8 mouse cellular contexts compared by ENCODE assay signal in genomic region chr3:121344951-121345642, GRCm38 (mm10). TPM values are rescaled to one million over a fixed set of nuclear protein-coding genes. Genes with fewer than 3 reads are reported as not detected.
DNase-seq lines count a peak whose midpoint lies in the region; ATAC-seq and TF ChIP-seq lines count a peak whose summit lies in the region.

No protein-coding gene starts in this region.

- WGBS in liver, postnatal 0 days (ENCODE audit: insufficient replicate concordance), result 18% methylated on average over 11 of the region's 11 CpGs

- H3K27ac ChIP-seq in embryonic fibroblast, embryonic 13.5 days (ENCODE audit: insufficient read depth, low read length), result peak overlapping the region; percentile 74
- H3K27ac ChIP-seq in liver, postnatal 0 days (ENCODE audit: low read depth), result peak overlapping the region; percentile 90

- ATAC-seq in liver, postnatal 0 days, result peak; percentile 35

- H3K36me3 ChIP-seq in liver, postnatal 0 days (replicated peaks; ENCODE audit: insufficient read depth, low read length), result no peaks in the 10 kb centered on the region

- peak; percentile 81 for DNase-seq in heart, adult 11 months
- DNase-seq in heart, postnatal 4 days, result no peak
- DNase-seq in B cell, adult 2 months, result peak; percentile 52 to 63
- DNase-seq in liver, postnatal 0 days, result peak; percentile 33
- DNase-seq in adrenal gland, adult 8-10 months, result no peak
- no peak for DNase-seq in left cerebral cortex, postnatal 36 days (ENCODE audit: low spot score in 2 of 2)
- no peak for DNase-seq in urinary bladder, postnatal 25 days (ENCODE audit: low spot score)

- intact Hi-C loops in left cerebral cortex, postnatal 36 days (cut with DNase I), result loop anchor here (5.0 kb wide), 1 partner anchor 82 kb away; the partner anchor contains the start of gene Cnn3

- H3K4me2 ChIP-seq in liver, postnatal 0 days (ENCODE audit: low read depth, low read length), result peak overlapping the region; percentile 39; the same call in 1 of the 2 replicates

- peaks cover 16% of the 10 kb centered on the region; the same call in 1 of the 2 replicates for H3K4me1 ChIP-seq in embryonic fibroblast, embryonic 13.5 days (ENCODE audit: control insufficient read depth, insufficient read depth, low read length)
- H3K4me1 ChIP-seq in liver, postnatal 0 days (ENCODE audit: insufficient read depth), result peaks cover 38% of the 10 kb centered on the region

- no peak for TF ChIP-seq CTCF in embryonic fibroblast, embryonic 13.5 days (IDR thresholded peaks at IDR 0.05; ENCODE audit: borderline replicate concordance, insufficient read depth, low read length)
- TF ChIP-seq CTCF in liver, postnatal 0 days (IDR thresholded peaks at IDR 0.05; ENCODE audit: low read depth), result no peak

- no peak for TF ChIP-seq EP300 in liver, postnatal 0 days (IDR thresholded peaks at IDR 0.05; ENCODE audit: low read depth)

- H3K9ac ChIP-seq in liver, postnatal 0 days (replicated peaks), result no peak overlapping the region; the same call in 1 of the 2 replicates

- no peak for TF ChIP-seq POLR2A in embryonic fibroblast, embryonic 13.5 days (IDR thresholded peaks at IDR 0.05; ENCODE audit: low read depth, low read length)

- H3K27me3 ChIP-seq in liver, postnatal 0 days (ENCODE audit: insufficient read depth, low read length), result no peaks in the 10 kb centered on the region

- H3K9me3 ChIP-seq in liver, postnatal 0 days (ENCODE audit: low read length), result no peaks in the 10 kb centered on the region

- H3K4me3 ChIP-seq in embryonic fibroblast, embryonic 13.5 days (ENCODE audit: insufficient read depth, low read length), result no peak overlapping the region
- H3K4me3 ChIP-seq in liver, postnatal 0 days (ENCODE audit: low read depth, low read length), result no peak overlapping the region

RNA-seq across cellular contexts. Expression of gene Alg14, which starts 53.5 kb away (rescaled TPM):
- total RNA-seq in heart, postnatal 4 days (2021), result 10 to 100 TPM; 21.9 to 24.7 TPM
- 34.8 and 49.0 TPM in 2 replicates for polyA plus RNA-seq in embryonic fibroblast, embryonic 13.5 days (2011; ENCODE audit: insufficient read length, low read depth, missing spikeins)
- 20.1 and 21.3 TPM in 2 replicates for polyA plus RNA-seq in liver, postnatal 0 days (2015; fragmentation: Nextera tagmentation; extraction: Ambion mirVana)
- 10 to 100 TPM; 29.3 to 43.6 (median 33.2) TPM for total RNA-seq in adrenal gland, adult 8-10 months (2022)
- 10 to 100 TPM; 12.8 to 13.8 TPM for total RNA-seq in left cerebral cortex, postnatal 36 days (2021)

Comparison
In these comparisons a context has a peak if more than half of its experiments do, and no peak if none do; other contexts are left out.
1. DNase-seq: peak in heart, adult 11 months (single experiment), B cell, adult 2 months (2 of 2) and liver, postnatal 0 days (single experiment); none in heart, postnatal 4 days (single experiment), adrenal gland, adult 8-10 months (single experiment), left cerebral cortex, postnatal 36 days (0 of 2) and urinary bladder, postnatal 25 days (single experiment).